In genomic region chr5:63540530-63540929, GRCm38 (mm10) we compare ENCODE assay signal across 13 mouse cellular contexts.
DNase-seq lines count a peak whose midpoint lies in the region; ATAC-seq and TF ChIP-seq lines count a peak whose summit lies in the region.
"Had no signal": no experiment of that assay in that cellular context is flagged by ENCODE, and none has a peak within 500 bp of the region (broad histone marks: within the 10 kb centered on the region; RNA-seq: fewer than 3 reads in every experiment).

No protein-coding gene starts in this region.

- H3K9ac ChIP-seq in lung, embryonic 14.5 days = no peak overlapping the region
- H3K9ac ChIP-seq in MEL (ENCODE audit: control insufficient read depth, low read depth, low read length, poor library complexity, severe bottlenecking) = no peak overlapping the region

- no peaks in the 10 kb centered on the region for H3K27me3 ChIP-seq in lung, embryonic 14.5 days (ENCODE audit: insufficient read depth, low read length)
- no peaks in the 10 kb centered on the region for H3K27me3 ChIP-seq in MEL (ENCODE audit: control insufficient read depth in 1 of 2, insufficient read depth in 2 of 2, low read length in 2 of 2)

- no peaks in the 10 kb centered on the region for H3K9me3 ChIP-seq in lung, embryonic 14.5 days (ENCODE audit: low read depth, low read length)
- H3K9me3 ChIP-seq in MEL (replicated peaks; ENCODE audit: insufficient read depth, low read length) = no peaks in the 10 kb centered on the region

- no peak overlapping the region for H3K27ac ChIP-seq in lung, embryonic 14.5 days (ENCODE audit: low read depth)
- H3K27ac ChIP-seq in MEL (ENCODE audit: control insufficient read depth, low read depth, low read length) = no peak overlapping the region

- TF ChIP-seq RAD21 in MEL (IDR thresholded peaks at IDR 0.05; ENCODE audit: low read depth, low read length) = no peak

- WGBS in lung, embryonic 14.5 days = 89% methylated on average over 6 of the region's 6 CpGs
- WGBS in lung, adult 2 months = 89% methylated on average over 6 of the region's 6 CpGs

- no peaks in the 10 kb centered on the region for H3K79me2 ChIP-seq in MEL (ENCODE audit: control insufficient read depth, insufficient read depth, low read length, poor library complexity)

- no peak overlapping the region for H3K4me3 ChIP-seq in lung, embryonic 14.5 days (ENCODE audit: low read depth, low read length)
- H3K4me3 ChIP-seq in lung, adult 2 months (replicated peaks; ENCODE audit: extremely low read depth, low read depth, low read length) = no peak overlapping the region
- no peak overlapping the region for H3K4me3 ChIP-seq in MEL (ENCODE audit: control insufficient read depth in 1 of 2, insufficient read depth in 1 of 2, low read depth in 2 of 2, low read length in 2 of 2)

- H3K4me1 ChIP-seq in lung, embryonic 14.5 days (ENCODE audit: insufficient read depth) = no peaks in the 10 kb centered on the region
- no peaks in the 10 kb centered on the region for H3K4me1 ChIP-seq in lung, adult 2 months (ENCODE audit: control insufficient read depth, insufficient read depth, low read length)
- H3K4me1 ChIP-seq in MEL (ENCODE audit: control insufficient read depth in 1 of 2, insufficient read depth in 2 of 2, low read length in 2 of 2) = no peaks in the 10 kb centered on the region

- no peaks in the 10 kb centered on the region for H3K36me3 ChIP-seq in lung, embryonic 14.5 days (ENCODE audit: insufficient read depth)
- no peaks in the 10 kb centered on the region for H3K36me3 ChIP-seq in MEL (ENCODE audit: control insufficient read depth in 1 of 2, insufficient read depth in 2 of 2, low read length in 2 of 2)

- TF ChIP-seq POLR2A in lung, adult 2 months (IDR thresholded peaks at IDR 0.05; ENCODE audit: borderline replicate concordance, extremely low read depth, low read depth, low read length) = no peak
- TF ChIP-seq POLR2A in MEL (IDR thresholded peaks at IDR 0.05; ENCODE audit: control insufficient read depth in 1 of 2, insufficient read depth in 1 of 2, low read depth in 1 of 2, low read length in 2 of 2, poor library complexity in 1 of 2) = no peak

- ATAC-seq in lung, embryonic 14.5 days (ENCODE audit: insufficient read depth) = no peak
- ATAC-seq in granulocyte monocyte progenitor cell, adult 5-6 weeks (replicated peaks; ENCODE audit: poor library complexity, severe bottlenecking) = no peak
- ATAC-seq: forebrain, embryonic 16.5 days had no signal

- H3K4me2 ChIP-seq in lung, embryonic 14.5 days = no peak overlapping the region
- H3K4me2 ChIP-seq: heart, embryonic 11.5 days had no signal

- peak; percentile 33 for TF ChIP-seq CTCF in lung, embryonic 14.5 days (IDR thresholded peaks at IDR 0.05; ENCODE audit: low read depth)
- no peak for TF ChIP-seq CTCF in lung, adult 2 months (IDR thresholded peaks at IDR 0.05; ENCODE audit: insufficient read depth, low read length)
- TF ChIP-seq CTCF in MEL (IDR thresholded peaks at IDR 0.05 in 2 of 3, conservative IDR thresholded peaks at IDR 0.05 in 1 of 3; ENCODE audit: control insufficient read depth in 1 of 3, insufficient read depth in 1 of 3, low read depth in 2 of 3, low read length in 3 of 3, poor library complexity in 1 of 3, severe bottlenecking in 1 of 3) = peak in 1 of 3 experiments; percentile 14; a peak in 1 of 6 replicates

- no peak for TF ChIP-seq EP300 in MEL (IDR thresholded peaks at IDR 0.05; ENCODE audit: low read depth in 1 of 2, low read length in 2 of 2)

- DNase-seq in kidney, adult 9 months = peak; percentile 3
- DNase-seq in kidney, postnatal 25 days = no peak
- DNase-seq in lung, embryonic 14.5 days = no peak
- DNase-seq in lung, adult 2 months = no peak
- DNase-seq in MEL (ENCODE audit: low read depth, low spot score) = peak; percentile 2
- DNase-seq in retina, embryonic 14.5 days (ENCODE audit: low spot score) = peak; percentile 4
- no peak for DNase-seq in thymus, postnatal 25 days
- DNase-seq: cerebellum, adult 11 months; gastrocnemius, postnatal 25 days; lung, adult 18-20 months had no signal

TF ChIP-seq in MEL, 35 proteins besides CTCF, POLR2A, EP300 and RAD21:
- no peak for TF ChIP-seq GABPA (IDR thresholded peaks at IDR 0.05; ENCODE audit: low read depth, low read length)

Comparison
In these comparisons a context has a peak if more than half of its experiments do, and no peak if none do; other contexts are left out.
1. DNase-seq: peak in kidney, adult 9 months (single experiment), MEL (single experiment) and retina, embryonic 14.5 days (single experiment); none in kidney, postnatal 25 days (0 of 2), lung, embryonic 14.5 days (single experiment), lung, adult 2 months (single experiment) and thymus, postnatal 25 days (single experiment).